Mouse (Mus musculus): ENCODE results near the gene Rnf26.

DNA sequence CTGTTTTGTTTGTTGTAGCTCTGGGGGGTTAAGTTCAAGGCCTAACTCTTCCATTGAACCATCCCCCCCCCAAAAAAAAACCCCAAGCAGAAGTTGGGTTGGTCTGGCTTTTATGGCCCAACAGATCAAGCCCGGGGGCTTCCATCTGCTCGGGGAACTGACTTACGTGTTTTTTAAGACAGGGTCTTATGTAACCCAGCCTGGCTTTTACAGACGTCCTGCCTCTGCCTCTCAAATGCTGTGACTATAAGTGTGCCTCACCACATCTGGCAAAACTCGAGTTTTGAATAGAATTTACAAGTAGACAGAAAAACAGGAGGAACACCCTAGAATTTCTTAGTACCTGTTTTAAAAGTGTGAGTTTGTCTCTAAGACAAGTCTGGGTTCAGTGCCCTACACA, 31.7 kb downstream of the Rnf26 start:
- no peak for TF ChIP-seq CTCF (conservative IDR thresholded peaks at IDR 0.05; ENCODE audit: insufficient read depth, insufficient read length, low read depth, low read length)
- TF ChIP-seq POLR2A (IDR thresholded peaks at IDR 0.05; ENCODE audit: low read depth, low read length), result no peak

Data from kidney, adult 2 months (tissue).